Mouse (Mus musculus) embryonic stem cell, embryonic (primary cell): ENCODE data around the gene Cpeb3.

Experiments
- CTCF ChIA-PET, 4 experiments: fragments of 300-600 bp in 2 of 4; fragments of 350-600 bp in 2 of 4; sonication (Branson Sonifier 250); formaldehyde crosslinking; loops; one replicate each; lab custom pipeline; 2022; ENCODE audit warnings: inconsistent platforms in 2 of 4; lab: Charles Lee
- POLR2A ChIA-PET, 4 experiments: fragments of 300-600 bp in 2 of 4; fragments of 350-600 bp in 2 of 4; sonication (Branson Sonifier 250); formaldehyde crosslinking; loops; one replicate each; lab custom pipeline; 2022; ENCODE audit warnings: antibody characterized with exemption in 4 of 4, inconsistent platforms in 1 of 4; lab: Charles Lee

The Cpeb3 gene

DNA sequence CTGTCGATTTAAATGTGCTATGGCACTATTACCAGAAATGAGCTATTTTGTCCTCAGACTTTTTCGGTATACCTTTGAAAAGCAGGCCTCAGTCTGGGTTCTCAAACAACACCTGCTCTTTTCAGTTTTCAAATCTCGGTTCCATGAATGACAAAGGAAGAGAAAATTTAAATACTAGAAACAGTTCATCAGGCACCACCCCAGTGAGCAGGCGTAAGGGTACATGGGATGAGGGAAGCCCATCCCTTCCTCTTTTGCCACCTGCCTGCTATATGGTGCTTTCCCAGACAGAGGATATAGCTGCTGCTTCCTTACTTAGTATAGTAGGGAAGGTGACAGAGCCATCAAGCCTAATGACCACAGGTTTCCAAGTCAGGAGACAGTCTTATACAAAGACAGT is 74.7 kb downstream of the Cpeb3 start:
- ChIA-PET POLR2A (interaction anchor here in 1 of 4 experiments (1.6 to 2.4 kb wide), 2 partner anchors 12 to 40 kb away, joined by 4 to 9 read pairs; no protein-coding TSS in a partner anchor), CTCF (no interaction called here)

DNA sequence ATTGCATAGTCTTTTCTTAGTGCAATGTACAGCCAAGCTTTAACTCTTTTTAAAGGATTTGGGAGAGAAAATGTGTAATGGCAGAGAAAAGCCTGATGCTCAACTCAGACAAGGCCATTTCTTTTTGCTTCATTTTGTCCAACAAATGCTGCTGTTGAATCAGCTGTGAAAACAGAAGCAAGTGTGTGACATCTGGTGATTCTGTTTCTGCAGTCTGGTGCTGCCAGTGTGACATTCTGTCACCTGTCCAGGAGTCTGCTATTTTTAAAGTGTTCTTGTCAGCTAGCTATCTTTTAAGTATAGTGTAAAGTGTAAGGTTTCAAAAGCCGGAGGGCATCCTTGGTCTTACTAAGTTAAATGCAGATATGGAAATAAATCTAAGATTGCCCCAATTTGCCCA is 76.7 kb downstream of the Cpeb3 start:
- ChIA-PET POLR2A (no interaction called here), CTCF (no interaction called here)

GRCm38 (mm10) chr19:37128461-37128860 is 79.9 kb downstream of the Cpeb3 start:
- ChIA-PET CTCF (interaction anchor here in 1 of 4 experiments (0.6 kb wide), 1 partner anchor 20 kb away, joined by 4 read pairs; no protein-coding TSS in a partner anchor), POLR2A (no interaction called here)

DNA sequence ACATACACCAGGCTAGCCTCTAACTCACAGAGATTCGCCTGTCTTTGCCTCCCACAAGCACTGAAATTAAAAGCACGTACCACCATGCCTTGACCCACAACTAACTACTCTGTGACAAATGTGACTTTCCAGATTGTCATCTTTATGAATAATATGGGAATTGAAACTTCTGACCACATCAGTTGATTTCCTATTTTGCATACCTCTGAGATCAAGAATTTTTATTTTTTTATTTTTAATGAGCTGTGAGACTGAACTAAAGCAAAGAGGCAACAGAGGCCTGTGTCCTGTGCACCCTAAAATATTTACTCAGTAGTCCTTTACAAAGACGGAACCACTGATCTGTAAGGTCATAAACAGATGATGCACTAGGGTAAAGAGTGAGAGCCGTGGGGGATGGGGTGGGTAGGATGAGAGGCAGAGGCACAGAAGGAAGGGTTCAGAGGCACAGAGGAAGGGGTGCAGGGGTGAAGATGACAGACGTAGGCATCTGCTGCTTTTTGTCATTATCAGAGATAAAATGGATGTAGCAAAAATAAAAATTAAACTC is 81.3 kb downstream of the Cpeb3 start:
- POLR2A ChIA-PET = interaction anchor here in 1 of 4 experiments (0.7 kb wide), 2 partner anchors 23 to 329 kb away, joined by 4 to 5 read pairs; no protein-coding TSS in a partner anchor
- CTCF ChIA-PET = interaction anchor here in 1 of 4 experiments (0.6 kb wide), 1 partner anchor 1143 kb away, joined by 4 read pairs; no protein-coding TSS in a partner anchor

DNA sequence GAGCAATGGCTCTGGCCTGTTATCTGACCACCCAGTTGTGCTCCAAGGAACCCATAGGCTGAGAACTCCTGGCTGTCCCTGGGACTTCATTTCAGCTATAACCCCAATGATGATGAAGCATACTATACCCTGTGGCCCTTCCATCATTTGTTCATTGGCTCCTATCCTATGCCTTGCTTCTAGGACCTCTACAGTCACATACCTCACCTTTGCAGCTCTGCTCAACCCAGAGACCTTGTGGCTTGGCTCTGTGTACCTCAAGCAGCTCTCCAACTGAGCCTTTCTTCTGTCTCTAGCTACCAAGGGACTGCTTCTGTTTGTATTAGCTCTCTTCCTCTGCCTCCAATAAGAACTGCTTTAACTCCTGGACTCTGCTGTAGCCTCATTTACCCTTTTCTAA is 83.4 kb downstream of the Cpeb3 start:
- CTCF ChIA-PET = interaction anchor here in 1 of 4 experiments (0.6 kb wide), 1 partner anchor 420 kb away, joined by 3 read pairs; no protein-coding TSS in a partner anchor
- POLR2A ChIA-PET = interaction anchor here in 2 of 4 experiments (0.6 to 0.7 kb wide), 2 partner anchors 9 to 251 kb away, joined by 3 read pairs; no protein-coding TSS in a partner anchor

DNA sequence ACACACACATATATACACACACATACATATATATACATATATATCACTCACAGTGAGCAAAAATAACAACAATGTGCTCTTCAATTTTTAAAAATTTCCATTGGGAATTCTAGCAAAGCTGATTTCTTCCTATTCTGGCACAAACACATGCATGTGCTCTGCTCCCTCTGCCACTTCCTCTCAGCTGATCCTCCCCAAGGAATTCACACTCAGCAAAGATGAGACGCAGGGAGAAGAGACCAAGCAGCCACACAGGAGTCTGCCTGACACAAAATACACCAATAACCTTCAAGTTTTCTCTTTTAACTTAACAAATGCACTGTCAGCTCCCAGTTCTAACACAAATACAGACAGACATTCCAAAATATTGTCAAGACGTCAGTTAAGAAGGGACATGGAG is 89.1 kb downstream of the Cpeb3 start:
- POLR2A ChIA-PET = interaction anchor here in 2 of 4 experiments (0.6 to 0.9 kb wide), 2 partner anchors 88 to 230 kb away, joined by 3 read pairs; partner anchors contain the start of gene March5 (in 1 of the 2)
- CTCF ChIA-PET = no interaction called here

DNA sequence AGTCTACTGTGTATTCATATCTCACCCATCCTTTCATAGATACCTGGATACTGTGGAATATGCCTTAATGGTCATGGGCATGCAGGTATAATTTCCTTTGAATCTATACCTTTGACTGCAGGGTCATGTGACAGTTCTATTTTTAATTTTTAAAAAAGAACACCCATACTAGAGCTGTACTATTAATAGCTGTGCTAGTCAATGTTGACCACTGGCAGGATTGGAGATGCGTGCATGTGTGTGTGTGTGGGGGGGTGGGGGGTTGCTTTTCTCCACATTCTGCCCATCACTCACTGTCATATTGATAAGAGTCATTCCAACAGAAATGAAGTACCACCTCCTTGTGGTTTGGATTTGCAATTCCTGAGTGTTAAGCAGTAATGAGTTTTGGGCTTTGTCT is 92.6 kb downstream of the Cpeb3 start:
- ChIA-PET CTCF (interaction anchor here in 1 of 4 experiments (0.6 kb wide), 1 partner anchor 36 kb away, joined by 5 read pairs; no protein-coding TSS in a partner anchor), POLR2A (interaction anchor here in 1 of 4 experiments (0.6 to 1.1 kb wide), 2 partner anchors 9 to 30 kb away, joined by 3 to 4 read pairs; no protein-coding TSS in a partner anchor)

DNA sequence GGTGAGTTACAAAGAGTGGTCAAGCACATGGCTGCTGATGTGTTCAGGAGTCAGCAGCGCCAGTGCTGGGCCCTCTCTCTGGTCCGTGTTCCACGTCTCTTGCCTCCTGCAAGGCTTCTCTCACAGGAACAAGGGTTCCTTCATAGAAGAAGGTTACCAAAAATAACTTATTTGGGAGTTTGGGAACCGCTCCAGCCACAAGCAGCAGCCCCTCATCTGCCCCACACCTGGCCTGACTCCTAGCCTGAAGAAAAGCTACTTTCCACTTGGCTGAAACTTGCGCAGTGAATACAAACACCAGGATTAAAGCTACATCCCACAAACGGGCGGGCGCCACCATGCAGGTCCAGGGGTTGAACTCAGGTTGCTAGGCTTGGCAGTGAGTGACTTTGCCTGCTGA is 93.0 kb downstream of the Cpeb3 start:
- POLR2A ChIA-PET = interaction anchor here in 1 of 4 experiments (0.6 to 1.1 kb wide), 2 partner anchors 10 to 31 kb away, joined by 3 to 4 read pairs; no protein-coding TSS in a partner anchor
- CTCF ChIA-PET = interaction anchor here in 1 of 4 experiments (0.6 kb wide), 1 partner anchor 36 kb away, joined by 5 read pairs; no protein-coding TSS in a partner anchor

GRCm38 (mm10) chr19:37111831-37112230 is 96.6 kb downstream of the Cpeb3 start:
- ChIA-PET POLR2A (interaction anchor here in 1 of 4 experiments (0.6 to 2.1 kb wide), 2 partner anchors 101 to 141 kb away, joined by 4 to 5 read pairs; no protein-coding TSS in a partner anchor), CTCF (no interaction called here)

DNA sequence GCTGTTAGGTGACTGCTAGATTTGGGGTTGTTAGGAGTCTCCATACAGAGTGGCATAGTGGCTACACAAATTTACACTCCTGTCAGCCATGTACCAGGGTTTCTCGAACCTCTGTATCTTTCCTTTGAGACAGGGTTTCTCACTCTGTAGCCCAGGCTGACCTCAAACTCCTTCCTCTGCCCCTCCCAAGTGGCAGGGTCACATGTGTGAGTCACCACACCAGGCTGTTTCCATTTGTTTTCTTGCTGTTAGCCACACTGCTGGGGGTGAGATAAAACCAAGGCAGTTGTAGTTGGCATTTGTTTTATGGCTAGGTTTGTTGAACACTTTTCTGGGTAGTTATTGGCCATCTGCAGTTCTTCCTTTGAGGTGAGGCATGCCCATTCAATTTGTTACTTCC is 97.9 kb downstream of the Cpeb3 start:
- CTCF ChIA-PET = no interaction called here
- POLR2A ChIA-PET = no interaction called here

DNA sequence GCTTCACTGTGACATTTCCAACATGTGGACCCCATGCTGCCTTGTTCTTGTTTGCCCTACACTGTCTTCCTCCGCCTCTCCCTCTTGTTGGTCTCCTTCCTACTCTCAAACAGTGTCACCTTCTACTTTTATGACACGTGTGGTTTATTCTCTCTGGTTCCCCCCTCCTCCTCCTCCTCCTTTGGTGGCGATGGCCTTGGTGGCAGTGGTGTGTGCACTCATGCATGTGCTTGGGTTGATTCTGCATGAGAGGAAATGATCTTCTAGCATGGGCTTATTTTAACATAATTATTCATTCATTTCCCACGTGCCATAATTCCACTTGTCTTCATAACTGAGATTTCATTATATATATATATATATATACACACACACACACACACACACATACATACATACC is 98.5 kb downstream of the Cpeb3 start:
- CTCF ChIA-PET = no interaction called here
- POLR2A ChIA-PET = no interaction called here

- POLR2A ChIA-PET = no interaction called here
- CTCF ChIA-PET = interaction anchor here in 1 of 4 experiments (0.7 kb wide), 1 partner anchor 43 kb away, joined by 6 read pairs; no protein-coding TSS in a partner anchor
These were observed 107.7 kb downstream of the Cpeb3 start for GRCm38 (mm10) chr19:37100689-37101088.

GRCm38 (mm10) chr19:37095666-37096330 is 112.6 kb downstream of the Cpeb3 start:
- ChIA-PET POLR2A (no interaction called here), CTCF (interaction anchor here (0.5 to 1.0 kb wide), 9 partner anchors 10 to 869 kb away, joined by 3 to 21 read pairs (median 3); no protein-coding TSS in a partner anchor)

DNA sequence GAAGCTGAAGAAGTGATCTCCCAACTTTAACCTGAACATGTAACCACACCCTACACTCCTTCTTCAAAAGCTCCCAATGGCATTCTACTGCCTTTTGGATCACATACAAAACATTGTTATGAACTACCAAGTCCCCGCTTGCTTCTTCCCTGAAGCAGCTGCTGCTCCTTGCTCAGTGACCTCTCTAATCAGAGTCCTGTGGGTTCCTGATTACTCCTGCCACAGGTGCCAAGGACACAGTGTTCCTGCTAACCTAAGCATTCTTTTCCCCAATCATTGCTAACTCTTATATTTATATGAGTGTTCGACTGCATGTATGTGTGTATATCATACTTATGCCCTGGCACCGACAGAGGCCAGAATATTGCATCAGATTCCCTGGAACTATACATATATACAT is 115.2 kb downstream of the Cpeb3 start:
- POLR2A ChIA-PET = interaction anchor here in 3 of 4 experiments (0.7 to 1.3 kb wide), 3 partner anchors 36 to 159 kb away, joined by 3 read pairs; no protein-coding TSS in a partner anchor

DNA sequence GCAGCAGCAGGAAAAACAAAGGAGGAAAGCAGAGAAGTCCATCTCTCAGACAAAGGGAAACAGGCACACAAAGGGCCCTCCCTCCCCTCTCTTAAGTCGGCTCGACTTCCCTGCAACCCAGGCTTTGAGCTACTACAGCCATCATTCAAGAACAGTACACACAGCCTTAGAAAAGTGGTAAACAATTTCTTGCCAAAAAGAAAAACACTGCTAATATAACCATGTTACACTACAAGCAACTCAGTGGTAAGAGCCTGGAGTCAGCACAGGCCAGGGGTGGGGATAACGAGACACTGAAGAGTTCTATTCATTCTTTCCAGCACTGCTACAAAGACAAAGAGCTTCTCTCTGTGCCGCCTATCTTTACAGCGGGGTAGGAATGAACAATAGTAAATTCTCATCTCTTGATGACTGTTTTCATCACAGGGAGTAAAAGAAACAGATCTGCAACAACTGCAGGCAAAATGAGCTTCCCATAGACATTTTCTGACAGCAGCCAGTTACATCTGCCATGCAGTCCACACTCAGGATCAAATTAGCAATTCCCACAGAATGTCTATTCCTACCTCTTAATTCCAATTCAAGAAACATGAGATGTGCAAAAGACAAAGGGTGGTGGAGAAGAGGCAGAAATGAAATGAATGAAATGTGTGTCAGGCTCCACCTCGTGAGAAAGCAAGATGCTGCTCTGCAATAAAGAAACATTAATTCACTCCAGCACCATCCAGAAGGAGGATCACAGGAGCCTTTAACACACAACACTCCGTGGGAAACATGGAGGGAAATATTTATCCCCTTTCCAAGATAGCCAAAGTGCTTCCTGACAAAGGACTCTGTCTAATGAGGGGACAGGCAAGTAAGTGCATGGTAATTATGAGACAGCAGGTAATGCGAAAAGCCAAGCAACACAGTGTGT is 118.0 kb downstream of the Cpeb3 start:
- POLR2A ChIA-PET = interaction anchor here in 1 of 4 experiments (1.0 kb wide), 1 partner anchor 33 kb away, joined by 3 read pairs; no protein-coding TSS in a partner anchor
- CTCF ChIA-PET = no interaction called here

More for the DNA sequence above, 115.2 kb downstream of the Cpeb3 start:
- CTCF ChIA-PET = no interaction called here

- CTCF ChIA-PET = interaction anchor here in 1 of 4 experiments (1.2 to 1.3 kb wide), 2 partner anchors 181 to 475 kb away, joined by 3 read pairs; no protein-coding TSS in a partner anchor
- POLR2A ChIA-PET = no interaction called here
These were observed 120.2 kb downstream of the Cpeb3 start for GRCm38 (mm10) chr19:37088043-37088748.

DNA sequence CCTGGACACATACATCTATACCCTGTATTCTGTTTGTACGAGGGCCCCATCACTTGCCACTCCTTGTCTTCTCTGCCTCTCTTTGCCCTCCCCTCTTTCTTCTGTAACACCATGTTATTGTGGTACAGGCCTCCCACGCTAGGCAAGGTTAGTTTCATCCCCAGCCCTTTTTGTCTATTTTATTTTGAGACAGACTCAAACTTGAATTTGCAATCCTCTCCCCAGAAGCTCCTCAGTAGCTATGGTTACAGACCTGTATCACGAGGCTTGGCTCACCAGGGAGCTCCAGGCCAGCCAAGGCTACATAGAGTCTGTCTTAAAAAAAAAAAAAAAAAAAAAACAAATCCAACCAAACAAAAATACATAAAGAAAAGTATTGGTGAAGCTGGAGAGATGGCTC is 123.9 kb downstream of the Cpeb3 start:
- CTCF ChIA-PET = interaction anchor here in 1 of 4 experiments (0.7 kb wide), 1 partner anchor 174 kb away, joined by 3 read pairs; no protein-coding TSS in a partner anchor
- POLR2A ChIA-PET = no interaction called here
